Mouse (Mus musculus): Measurements from ENCODE around the gene Gm11042. TPM values are rescaled to one million over a fixed set of nuclear protein-coding genes. Genes with fewer than 3 reads are reported as not detected.

Gm11042 gene
- total RNA-seq (2023), result not detected

DNA sequence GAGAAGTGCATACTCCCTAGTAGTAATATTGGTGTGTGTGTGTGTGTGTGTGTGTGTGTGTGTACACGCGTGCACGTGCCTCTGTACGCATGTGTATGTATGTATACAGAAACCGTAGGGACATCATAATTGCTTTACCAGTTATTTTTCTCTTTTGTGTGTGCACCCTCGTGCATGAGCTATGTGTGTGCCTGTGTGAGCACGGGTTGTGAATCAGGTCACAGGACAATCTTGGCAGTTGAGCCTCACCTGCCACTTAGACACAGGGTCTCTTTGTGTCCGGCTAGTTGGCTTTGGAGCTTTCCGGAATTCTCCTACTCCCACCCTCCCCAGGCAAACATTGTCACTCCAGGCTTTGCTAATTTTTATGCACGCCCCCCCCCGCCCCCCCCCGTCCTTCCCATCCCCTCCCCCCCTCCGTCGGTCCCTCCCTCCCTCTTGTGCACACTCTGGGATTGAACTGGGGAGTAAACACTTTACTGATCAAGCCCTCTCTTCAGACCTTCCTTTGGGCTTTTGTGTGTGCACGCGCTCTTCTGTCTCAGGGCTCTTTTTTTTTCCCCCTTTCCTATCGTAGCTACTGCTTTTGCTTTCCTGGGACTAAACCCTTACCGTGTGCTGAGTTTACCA is at the start of gene Gm11042:
Gm11042 (minus strand) TSS at position 51 of the 630 bp plus-strand sequence.

Measured in neutrophil, adult 59 days (primary cell).